Mouse (Mus musculus): ENCODE results near the gene Slco2b1.
A peak's percentile ranks its signal among the peaks of the same experiment; 100 is the strongest.
"Not testable (repeated sequence)": the region's sequence is repeated elsewhere in the genome, so short reads cannot be mapped to it uniquely, and the experiment has no call there.

Gene Slco2b1

DNA sequence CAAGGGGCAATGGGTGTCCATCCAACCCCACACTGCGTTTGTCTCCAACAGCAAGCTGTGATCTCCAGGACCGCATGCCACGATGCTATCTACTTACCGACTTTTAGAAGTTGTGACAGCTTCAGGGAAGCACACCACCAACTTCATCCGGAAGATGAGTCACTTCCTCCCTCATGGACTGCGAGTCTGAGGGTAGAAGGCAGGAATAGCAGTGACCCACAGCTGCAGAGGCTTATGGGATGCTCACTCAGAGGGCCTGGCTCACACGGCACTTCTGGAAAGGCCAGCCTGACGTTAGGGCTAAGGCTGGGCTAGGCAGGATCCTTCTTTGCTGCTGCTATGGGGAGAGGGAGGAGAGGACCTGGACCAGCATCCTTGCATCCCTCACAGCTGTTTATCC lies at the start of gene Slco2b1:
Slco2b1 (minus strand) TSS at position 175 of the 400 bp plus-strand sequence.
- no peak for DNase-seq

DNA sequence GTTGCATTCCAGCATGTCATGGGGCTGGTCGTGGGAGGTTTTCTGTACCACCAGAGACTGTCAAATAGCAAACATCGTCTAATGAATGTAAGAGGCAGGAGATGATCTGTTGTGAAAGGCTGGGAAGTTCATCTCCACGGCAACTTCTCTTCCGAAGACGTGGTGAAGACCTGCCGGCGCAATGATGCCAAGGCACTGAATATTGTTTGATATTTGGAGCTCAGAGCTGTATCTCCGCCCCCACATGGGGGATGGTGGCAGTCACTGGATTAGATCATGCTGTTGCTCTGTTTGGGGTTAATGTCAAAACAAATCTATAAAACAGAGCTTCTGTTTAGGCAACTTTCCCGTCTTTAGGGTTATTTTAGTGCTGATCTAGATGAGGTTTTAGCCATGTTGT lies 28.1 kb upstream of the Slco2b1 start:
- peak; percentile 1 for DNase-seq

GRCm38 (mm10) chr7:99735491-99735890 lies 24.4 kb upstream of the Slco2b1 start:
- not testable (repeated sequence) for DNase-seq

- no peak for DNase-seq
Observed at GRCm38 (mm10) chr7:99734612-99735011, 23.5 kb upstream of the Slco2b1 start.

DNA sequence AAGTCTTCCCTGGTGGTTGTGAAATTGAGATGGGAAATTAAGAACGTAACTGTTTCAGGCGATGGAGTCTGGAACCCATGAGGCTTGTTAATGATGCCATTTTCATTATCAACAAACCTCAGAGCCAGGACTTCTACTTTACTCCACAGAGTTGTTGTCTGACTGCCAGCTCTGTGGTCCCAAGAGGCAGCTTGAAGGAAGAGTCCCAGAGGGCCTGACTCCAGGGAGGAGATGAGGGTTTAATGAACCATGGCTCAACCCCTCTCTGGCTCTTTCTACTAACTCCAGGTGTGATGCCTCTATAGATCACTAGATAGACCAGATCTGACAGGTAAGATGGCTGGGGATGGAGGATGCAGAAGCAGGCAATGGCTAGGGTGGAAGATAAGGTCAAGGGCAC lies 18.8 kb upstream of the Slco2b1 start, which contains the start of gene Olfr520:
Olfr520 (plus strand) TSS at position 301 of the 400 bp plus-strand sequence.
- no peak for DNase-seq

DNA sequence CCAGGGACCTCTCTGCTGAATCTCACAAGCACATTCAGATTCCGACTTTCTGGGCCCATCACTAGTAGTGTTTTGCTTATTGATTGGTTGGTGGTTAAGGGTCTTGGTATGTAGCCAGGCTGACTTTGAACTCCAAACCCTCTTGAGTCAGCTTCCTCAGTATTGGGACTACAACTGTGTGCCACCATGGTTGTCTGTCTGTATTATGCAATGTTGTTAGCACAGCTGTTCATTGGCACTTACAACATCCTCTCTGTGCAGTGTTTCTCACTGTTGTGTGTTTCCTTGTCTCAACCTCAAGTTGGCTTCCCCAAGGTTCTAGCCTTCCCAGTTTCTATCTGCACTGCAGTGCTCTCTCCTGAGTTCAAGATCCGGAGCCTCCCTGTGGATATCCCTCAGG lies 5.4 kb upstream of the Slco2b1 start:
- DNase-seq = no peak

GRCm38 (mm10) chr7:99712431-99712830 lies 1.3 kb upstream of the Slco2b1 start:
- DNase-seq = no peak

DNA sequence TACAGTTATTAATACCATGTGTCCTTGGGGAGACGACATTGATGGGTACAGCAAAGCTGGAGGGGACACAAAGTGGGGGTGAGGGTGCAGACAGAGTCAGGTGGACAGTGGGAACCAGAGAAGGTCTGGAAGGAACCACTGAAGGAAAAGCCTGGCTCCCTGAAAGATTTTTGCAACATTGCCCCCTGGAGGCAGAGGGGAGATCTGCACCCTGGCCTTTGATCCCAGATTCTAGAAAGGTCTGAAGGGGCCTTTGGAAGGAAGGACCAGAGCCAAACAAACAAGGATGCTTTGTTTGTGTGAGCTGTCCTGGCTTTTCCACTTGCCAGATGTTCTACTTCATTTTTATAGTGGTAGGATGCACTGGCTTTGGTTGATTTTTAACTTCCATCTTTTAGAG lies 664 bp downstream of the Slco2b1 start:
- peak; percentile 71 for DNase-seq

- no peak for DNase-seq
Observed at GRCm38 (mm10) chr7:99709992-99710391, 1.1 kb downstream of the Slco2b1 start.

GRCm38 (mm10) chr7:99708750-99709149 lies 2.4 kb downstream of the Slco2b1 start:
- DNase-seq = no peak

- no peak for DNase-seq
Observed at GRCm38 (mm10) chr7:99708301-99708721, 2.8 kb downstream of the Slco2b1 start.

DNA sequence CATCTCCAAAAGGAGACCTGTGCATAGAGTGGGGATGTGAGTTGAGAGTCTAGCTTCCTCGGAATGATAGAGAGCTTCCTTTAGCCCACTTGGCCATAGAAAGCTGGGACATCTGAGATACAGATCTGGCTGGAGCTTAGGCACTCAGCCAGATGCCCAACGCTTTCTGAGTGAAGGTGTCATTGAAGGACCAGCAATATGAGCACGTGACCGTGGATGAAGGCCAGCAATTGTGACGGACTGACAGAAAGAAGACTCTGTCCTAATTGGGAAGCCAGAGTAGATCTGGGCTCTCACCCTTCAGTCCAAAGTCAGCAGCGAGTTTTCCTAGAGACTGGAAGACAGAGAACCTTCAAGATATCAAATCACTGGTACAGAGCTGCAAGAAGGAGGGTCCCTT lies 3.5 kb downstream of the Slco2b1 start:
- DNase-seq = no peak

DNA sequence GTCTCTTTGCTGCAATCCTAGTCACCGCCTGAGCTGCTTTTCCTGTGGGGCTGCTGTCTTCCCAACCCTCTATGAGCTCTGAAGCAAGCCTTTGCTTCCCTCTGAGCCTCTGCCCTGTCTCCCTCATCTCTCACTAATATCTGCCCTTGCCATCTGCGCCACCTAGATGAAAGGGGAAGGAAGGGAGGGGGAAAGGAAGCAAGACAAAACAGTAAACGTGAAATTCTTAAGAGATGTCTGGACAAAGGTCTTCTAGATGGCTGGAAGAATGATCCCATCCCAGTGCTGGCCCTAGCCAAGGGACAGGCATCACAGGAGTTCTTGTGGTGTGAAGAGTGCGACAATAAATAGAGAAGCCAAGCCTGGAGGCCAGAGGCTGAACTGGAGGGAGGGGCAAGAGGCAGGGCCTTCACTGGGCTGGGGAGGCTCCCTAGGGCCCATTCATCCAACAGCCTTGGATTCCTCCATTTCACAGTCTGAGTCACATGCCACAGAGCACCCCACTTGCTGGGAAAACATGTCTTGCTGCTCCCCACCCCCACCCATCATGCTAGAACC lies 4.0 kb downstream of the Slco2b1 start:
- peak; percentile 40 for DNase-seq

GRCm38 (mm10) chr7:99706341-99707037 lies 4.7 kb downstream of the Slco2b1 start:
- DNase-seq = peak; percentile 18

DNA sequence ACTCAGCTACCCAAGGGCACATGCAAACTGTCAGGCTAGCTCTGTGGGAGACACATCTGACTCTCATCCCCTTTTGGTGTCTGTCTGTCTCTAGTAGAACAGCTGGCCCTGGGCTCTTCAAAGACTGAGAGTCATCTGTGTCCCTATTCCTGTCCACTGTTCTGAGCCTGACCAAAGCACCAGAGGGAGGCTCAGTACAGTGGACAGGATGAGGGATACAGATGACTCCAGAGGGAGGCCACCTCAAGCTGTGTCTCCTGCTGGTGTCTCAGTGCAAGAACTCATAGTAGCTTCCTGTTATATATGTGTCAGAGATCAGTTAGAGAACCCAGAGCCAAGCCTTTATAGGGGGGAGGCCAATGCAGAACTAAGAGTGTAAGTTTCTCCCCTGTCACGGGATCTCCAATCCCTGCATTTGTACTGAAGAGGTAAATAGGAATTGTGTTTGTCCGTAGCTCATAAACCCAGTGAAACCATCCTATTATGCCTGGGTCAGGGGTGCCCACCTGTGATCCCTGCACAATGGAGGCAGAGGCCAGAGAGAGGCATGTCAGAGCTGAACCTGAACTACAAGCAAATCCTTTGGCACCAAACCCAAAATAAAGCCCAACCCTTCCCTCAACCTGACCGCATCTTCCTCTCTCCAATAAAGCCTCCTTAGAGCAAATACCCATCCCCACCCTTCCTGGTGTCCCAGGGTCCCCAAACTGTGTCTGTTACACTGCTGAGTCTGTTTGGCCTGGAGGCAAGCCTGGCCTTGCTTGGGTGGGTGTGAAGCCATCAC lies 6.2 kb downstream of the Slco2b1 start:
- no peak for DNase-seq

DNA sequence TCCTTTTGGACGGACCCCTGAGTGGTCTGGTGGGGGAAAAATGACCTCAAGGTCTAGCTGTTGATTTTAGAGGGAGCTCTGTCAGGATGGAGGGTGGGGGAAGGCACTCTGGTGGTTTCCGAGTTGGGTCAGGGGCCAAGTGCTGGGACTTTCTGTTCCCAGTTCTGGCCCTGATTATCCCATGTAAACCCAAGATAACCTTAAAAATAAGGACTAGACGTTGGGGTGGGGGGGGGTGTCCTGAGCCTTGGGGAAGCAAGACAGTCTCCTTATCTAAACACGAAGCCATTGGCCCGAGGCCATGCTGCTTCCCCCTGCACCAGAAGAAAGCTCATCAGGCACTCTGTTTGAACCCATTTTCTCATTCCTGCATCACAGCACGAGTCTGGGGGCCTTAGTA lies 8.9 kb downstream of the Slco2b1 start:
- no peak for DNase-seq

DNA sequence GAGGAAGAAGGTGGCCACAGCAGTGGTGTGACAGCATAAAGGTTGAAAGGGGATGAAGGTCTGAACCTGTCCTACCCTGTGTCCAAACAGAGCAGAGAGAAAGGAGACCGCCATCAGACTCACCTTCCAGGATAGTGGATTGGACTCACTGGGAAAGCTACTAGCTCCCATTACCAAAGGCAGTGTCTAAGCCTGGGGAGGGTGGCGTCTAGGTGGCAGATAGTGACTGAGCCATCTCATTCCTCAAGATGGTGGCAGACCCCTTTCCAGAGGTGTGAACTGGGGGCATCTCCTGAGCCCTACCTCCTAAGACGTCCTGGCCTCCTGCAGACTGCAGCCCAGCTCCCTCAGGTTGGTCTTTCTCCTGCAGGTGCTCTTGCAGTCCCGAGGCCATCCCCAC lies 10.5 kb downstream of the Slco2b1 start:
- DNase-seq = no peak

GRCm38 (mm10) chr7:99699709-99700151 lies 11.4 kb downstream of the Slco2b1 start:
- DNase-seq = peak; percentile 27

- no peak for DNase-seq
Observed at GRCm38 (mm10) chr7:99699106-99699505, 12.0 kb downstream of the Slco2b1 start.

GRCm38 (mm10) chr7:99698576-99698975 lies 12.6 kb downstream of the Slco2b1 start:
- DNase-seq = no peak

GRCm38 (mm10) chr7:99695471-99696057 lies 15.6 kb downstream of the Slco2b1 start:
- DNase-seq = no peak

GRCm38 (mm10) chr7:99694424-99694823 lies 16.7 kb downstream of the Slco2b1 start:
- DNase-seq = not testable (repeated sequence)

GRCm38 (mm10) chr7:99693976-99694375 lies 17.2 kb downstream of the Slco2b1 start:
- peak; percentile 22 for DNase-seq

All from lung, postnatal 14 days (tissue).